In genomic region chr9:106241541-106242164, GRCm38 (mm10) we compare ENCODE assay signal across 15 mouse cellular contexts. TPM values are rescaled to one million over a fixed set of nuclear protein-coding genes. Genes with fewer than 3 reads are reported as not detected.
DNase-seq lines count a peak whose midpoint lies in the region; ATAC-seq and TF ChIP-seq lines count a peak whose summit lies in the region.
"Had no signal": no experiment of that assay in that cellular context is flagged by ENCODE, and none has a peak within 500 bp of the region (broad histone marks: within the 10 kb centered on the region; RNA-seq: fewer than 3 reads in every experiment).

No protein-coding gene starts in this region.

- no peak for ATAC-seq in kidney, embryonic 16.5 days (ENCODE audit: low FRiP score, low TSS enrichment)
- ATAC-seq in midbrain, embryonic 11.5 days (ENCODE audit: low FRiP score) = no peak
- ATAC-seq in midbrain, embryonic 13.5 days = no peak
- ATAC-seq: inflammation-experienced regulatory T-cells, adult 6 months had no signal

- peaks cover 39% of the 10 kb centered on the region for H3K4me1 ChIP-seq in kidney, adult 2 months (ENCODE audit: control insufficient read depth, insufficient read depth, low read length)
- H3K4me1 ChIP-seq in kidney, embryonic 16.5 days (ENCODE audit: insufficient read depth, low read length) = peaks cover 21% of the 10 kb centered on the region
- peaks cover 3% of the 10 kb centered on the region for H3K4me1 ChIP-seq in midbrain, embryonic 11.5 days (ENCODE audit: control insufficient read depth, insufficient read depth, low read length)
- peaks cover 7% of the 10 kb centered on the region for H3K4me1 ChIP-seq in midbrain, embryonic 13.5 days (replicated peaks)
- H3K4me1 ChIP-seq in brown adipose tissue, adult 24 weeks (ENCODE audit: control insufficient read depth, insufficient read depth, insufficient read length, low read length) = peaks cover 9% of the 10 kb centered on the region; the same call in 1 of the 2 replicates

- H3K27me3 ChIP-seq in kidney, adult 2 months (replicated peaks; ENCODE audit: control insufficient read depth, insufficient read depth, low read length) = no peaks in the 10 kb centered on the region
- H3K27me3 ChIP-seq in kidney, embryonic 16.5 days (ENCODE audit: insufficient read depth, low read length) = no peaks in the 10 kb centered on the region
- H3K27me3 ChIP-seq in midbrain, embryonic 11.5 days (ENCODE audit: control insufficient read depth, insufficient read depth, low read length) = no peaks in the 10 kb centered on the region
- no peaks in the 10 kb centered on the region for H3K27me3 ChIP-seq in midbrain, embryonic 13.5 days
- H3K27me3 ChIP-seq: embryonic facial prominence, embryonic 15.5 days; forebrain, embryonic 12.5 days; liver, embryonic 15.5 days had no signal

- peaks cover 11% of the 10 kb centered on the region for H3K36me3 ChIP-seq in kidney, adult 2 months (ENCODE audit: control insufficient read depth, insufficient read depth, low read length)
- peaks cover 55% of the 10 kb centered on the region for H3K36me3 ChIP-seq in kidney, embryonic 16.5 days (ENCODE audit: insufficient read depth, low read length)
- peaks cover 16% of the 10 kb centered on the region for H3K36me3 ChIP-seq in midbrain, embryonic 11.5 days (ENCODE audit: control insufficient read depth, insufficient read depth, low read length)
- H3K36me3 ChIP-seq in midbrain, embryonic 13.5 days = peaks cover 72% of the 10 kb centered on the region

- no peak overlapping the region for H3K4me2 ChIP-seq in kidney, embryonic 16.5 days (replicated peaks; ENCODE audit: low read depth, low read length)
- no peak overlapping the region for H3K4me2 ChIP-seq in midbrain, embryonic 11.5 days
- no peak overlapping the region for H3K4me2 ChIP-seq in midbrain, embryonic 13.5 days (replicated peaks)
- H3K4me2 ChIP-seq: embryonic facial prominence, embryonic 15.5 days; forebrain, embryonic 12.5 days; liver, embryonic 15.5 days had no signal

- H3K9ac ChIP-seq in kidney, embryonic 16.5 days (replicated peaks; ENCODE audit: low read length) = no peak overlapping the region
- H3K9ac ChIP-seq in midbrain, embryonic 11.5 days (ENCODE audit: low read length) = no peak overlapping the region
- no peak overlapping the region for H3K9ac ChIP-seq in midbrain, embryonic 13.5 days (replicated peaks)
- H3K9ac ChIP-seq: embryonic facial prominence, embryonic 15.5 days; forebrain, embryonic 12.5 days; liver, embryonic 15.5 days had no signal

- no peaks in the 10 kb centered on the region for H3K9me3 ChIP-seq in kidney, embryonic 16.5 days (ENCODE audit: low read length)
- no peaks in the 10 kb centered on the region for H3K9me3 ChIP-seq in midbrain, embryonic 11.5 days (ENCODE audit: control insufficient read depth, low read length)
- H3K9me3 ChIP-seq in midbrain, embryonic 13.5 days = no peaks in the 10 kb centered on the region
- H3K9me3 ChIP-seq: embryonic facial prominence, embryonic 15.5 days; forebrain, embryonic 12.5 days; hindbrain, embryonic 10.5 days; liver, embryonic 15.5 days had no signal

- TF ChIP-seq POLR2A in kidney, adult 2 months (IDR thresholded peaks at IDR 0.05; ENCODE audit: low read depth, low read length) = no peak

- intact Hi-C loops in left cerebral cortex, postnatal 4 days (cut with DNase I) = no loop called here

- no peak overlapping the region for H3K27ac ChIP-seq in kidney, adult 2 months (ENCODE audit: insufficient read depth, low read depth, low read length)
- no peak overlapping the region for H3K27ac ChIP-seq in kidney, embryonic 16.5 days (ENCODE audit: low read length)
- no peak overlapping the region for H3K27ac ChIP-seq in midbrain, embryonic 11.5 days (ENCODE audit: low read depth, low read length)
- H3K27ac ChIP-seq in midbrain, embryonic 13.5 days = no peak overlapping the region
- 0 out of 2 replicates have a peak overlapping the region, but pooled peaks have one; percentile 2 for H3K27ac ChIP-seq in brown adipose tissue, adult 24 weeks (replicated peaks; ENCODE audit: low read depth, low read length)
- H3K27ac ChIP-seq: embryonic facial prominence, embryonic 15.5 days; forebrain, embryonic 12.5 days; liver, embryonic 15.5 days had no signal

- no peak overlapping the region for H3K4me3 ChIP-seq in kidney, adult 2 months (ENCODE audit: insufficient read depth, low read depth, low read length)
- no peak overlapping the region for H3K4me3 ChIP-seq in kidney, embryonic 16.5 days (ENCODE audit: low read length)
- no peak overlapping the region for H3K4me3 ChIP-seq in midbrain, embryonic 11.5 days (ENCODE audit: low read depth, low read length)
- no peak overlapping the region for H3K4me3 ChIP-seq in midbrain, embryonic 13.5 days (replicated peaks)
- no peak overlapping the region for H3K4me3 ChIP-seq in brown adipose tissue, adult 24 weeks (ENCODE audit: insufficient read depth, low read depth, low read length)
- H3K4me3 ChIP-seq: embryonic facial prominence, embryonic 15.5 days; forebrain, embryonic 12.5 days; hindbrain, embryonic 10.5 days; liver, embryonic 15.5 days had no signal

- DNase-seq in kidney, adult 2 months = peak; percentile 91
- peak; percentile 57 for DNase-seq in midbrain, embryonic 11.5 days (ENCODE audit: low spot score, missing footprints)
- DNase-seq in spleen, postnatal 4 days (ENCODE audit: low spot score in 2 of 2) = no peak
- no peak for DNase-seq in left cerebral cortex, postnatal 4 days
- DNase-seq: cerebellum, adult 9-10 months; midbrain, embryonic 14.5 days; thymus, postnatal 4 days had no signal

- 0 out of 2 replicates have a peak, but pooled peaks have one; percentile 9 for TF ChIP-seq CTCF in kidney, adult 2 months (conservative IDR thresholded peaks at IDR 0.05; ENCODE audit: insufficient read depth, insufficient read length, low read depth, low read length)

- 68% methylated on average over 10 of the region's 10 CpGs for WGBS in kidney, adult 2 months
- WGBS in kidney, embryonic 16.5 days = 84% methylated on average over 10 of the region's 10 CpGs
- WGBS in midbrain, embryonic 11.5 days = 93% methylated on average over 10 of the region's 10 CpGs
- WGBS in midbrain, embryonic 13.5 days = 90% methylated on average over 10 of the region's 10 CpGs

RNA-seq across cellular contexts. Expression of gene Alas1, which starts 6.8 kb away (rescaled TPM):
- 315 and 343 TPM in 2 replicates for polyA plus RNA-seq in kidney, adult 2 months (2012; rRNA removed)
- polyA plus RNA-seq in kidney, embryonic 16.5 days (2015; fragmentation: Nextera tagmentation; extraction: Ambion mirVana) = 122 and 128 TPM in 2 replicates
- polyA plus RNA-seq in midbrain, embryonic 11.5 days (2014; fragmentation: Nextera tagmentation; extraction: Ambion mirVana) = 91.0 and 91.4 TPM in 2 replicates
- 91.5 and 93.6 TPM in 2 replicates for polyA plus RNA-seq in midbrain, embryonic 13.5 days (2015; fragmentation: Nextera tagmentation; extraction: Ambion mirVana)
- polyA plus RNA-seq in brown adipose tissue, adult 24 weeks (2012; ENCODE audit: insufficient read depth, insufficient read length, missing spikeins) = 452 and 504 TPM in 2 replicates
- 10 to 100 TPM; 97.5 to 99.8 TPM for total RNA-seq in left cerebral cortex, postnatal 4 days (2021)

RNA-seq across cellular contexts. Expression of gene Tlr9, which starts 19.3 kb away (rescaled TPM):
- 2.0 and 4.2 TPM in 2 replicates for polyA plus RNA-seq in kidney, adult 2 months (2012; rRNA removed)
- polyA plus RNA-seq in kidney, embryonic 16.5 days (2015; fragmentation: Nextera tagmentation; extraction: Ambion mirVana) = 0.07 TPM in 1 of 2 replicates, not detected in the other
- polyA plus RNA-seq in midbrain, embryonic 11.5 days (2014; fragmentation: Nextera tagmentation; extraction: Ambion mirVana) = 0.15 TPM in 1 of 2 replicates, not detected in the other
- polyA plus RNA-seq in midbrain, embryonic 13.5 days (2015; fragmentation: Nextera tagmentation; extraction: Ambion mirVana) = not detected in 2 replicates
- 0.48 and 0.88 TPM in 2 replicates for polyA plus RNA-seq in brown adipose tissue, adult 24 weeks (2012; ENCODE audit: insufficient read depth, insufficient read length, missing spikeins)
- total RNA-seq in left cerebral cortex, postnatal 4 days (2021) = under 1 TPM; 0.46 to 0.48 TPM
- polyA plus RNA-seq: forebrain, embryonic 12.5 days; hindbrain, embryonic 10.5 days had no signal

RNA-seq across cellular contexts. Expression of gene Twf2, which starts 38.7 kb away (rescaled TPM):
- 24.4 and 29.7 TPM in 2 replicates for polyA plus RNA-seq in kidney, adult 2 months (2012; rRNA removed)
- polyA plus RNA-seq in kidney, embryonic 16.5 days (2015; fragmentation: Nextera tagmentation; extraction: Ambion mirVana) = 72.7 and 75.5 TPM in 2 replicates
- polyA plus RNA-seq in midbrain, embryonic 11.5 days (2014; fragmentation: Nextera tagmentation; extraction: Ambion mirVana) = 55.6 and 61.4 TPM in 2 replicates
- 52.2 and 53.3 TPM in 2 replicates for polyA plus RNA-seq in midbrain, embryonic 13.5 days (2015; fragmentation: Nextera tagmentation; extraction: Ambion mirVana)
- 13.6 and 19.5 TPM in 2 replicates for polyA plus RNA-seq in brown adipose tissue, adult 24 weeks (2012; ENCODE audit: insufficient read depth, insufficient read length, missing spikeins)
- 10 to 100 TPM; 34.4 to 38.2 TPM for total RNA-seq in left cerebral cortex, postnatal 4 days (2021)

RNA-seq across cellular contexts. Expression of gene Poc1a, which starts 39.2 kb away (rescaled TPM):
- polyA plus RNA-seq in kidney, adult 2 months (2012; rRNA removed) = 5.8 and 6.1 TPM in 2 replicates
- 28.4 and 29.2 TPM in 2 replicates for polyA plus RNA-seq in kidney, embryonic 16.5 days (2015; fragmentation: Nextera tagmentation; extraction: Ambion mirVana)
- 29.4 and 30.9 TPM in 2 replicates for polyA plus RNA-seq in midbrain, embryonic 11.5 days (2014; fragmentation: Nextera tagmentation; extraction: Ambion mirVana)
- 10.6 and 13.5 TPM in 2 replicates for polyA plus RNA-seq in midbrain, embryonic 13.5 days (2015; fragmentation: Nextera tagmentation; extraction: Ambion mirVana)
- 9.4 and 12.7 TPM in 2 replicates for polyA plus RNA-seq in brown adipose tissue, adult 24 weeks (2012; ENCODE audit: insufficient read depth, insufficient read length, missing spikeins)
- total RNA-seq in left cerebral cortex, postnatal 4 days (2021) = 10 to 100 TPM; 11.0 to 11.9 TPM

RNA-seq across cellular contexts. Expression of gene Ppm1m, which starts 42.1 kb away (rescaled TPM):
- polyA plus RNA-seq in kidney, adult 2 months (2012; rRNA removed) = 28.5 and 32.6 TPM in 2 replicates
- polyA plus RNA-seq in kidney, embryonic 16.5 days (2015; fragmentation: Nextera tagmentation; extraction: Ambion mirVana) = 56.8 and 58.8 TPM in 2 replicates
- 23.6 and 26.9 TPM in 2 replicates for polyA plus RNA-seq in midbrain, embryonic 11.5 days (2014; fragmentation: Nextera tagmentation; extraction: Ambion mirVana)
- 16.7 and 16.9 TPM in 2 replicates for polyA plus RNA-seq in midbrain, embryonic 13.5 days (2015; fragmentation: Nextera tagmentation; extraction: Ambion mirVana)
- polyA plus RNA-seq in brown adipose tissue, adult 24 weeks (2012; ENCODE audit: insufficient read depth, insufficient read length, missing spikeins) = 104 and 137 TPM in 2 replicates
- 10 to 100 TPM; 16.1 to 18.7 TPM for total RNA-seq in left cerebral cortex, postnatal 4 days (2021)

Comparison
In these comparisons a context has a peak if more than half of its experiments do, and no peak if none do; other contexts are left out.
1. DNase-seq: peak in kidney, adult 2 months (single experiment) and midbrain, embryonic 11.5 days (single experiment); none in spleen, postnatal 4 days (0 of 2) and left cerebral cortex, postnatal 4 days (single experiment).